Mouse (Mus musculus): ENCODE measurements around the gene Rpl18. TPM values are rescaled to one million over a fixed set of nuclear protein-coding genes. Genes with fewer than 3 reads are reported as not detected.
A peak's percentile ranks its signal among the peaks of the same experiment; 100 is the strongest.

Rpl18 gene
- polyA plus RNA-seq, 1 experiment: 3,224 TPM

DNA sequence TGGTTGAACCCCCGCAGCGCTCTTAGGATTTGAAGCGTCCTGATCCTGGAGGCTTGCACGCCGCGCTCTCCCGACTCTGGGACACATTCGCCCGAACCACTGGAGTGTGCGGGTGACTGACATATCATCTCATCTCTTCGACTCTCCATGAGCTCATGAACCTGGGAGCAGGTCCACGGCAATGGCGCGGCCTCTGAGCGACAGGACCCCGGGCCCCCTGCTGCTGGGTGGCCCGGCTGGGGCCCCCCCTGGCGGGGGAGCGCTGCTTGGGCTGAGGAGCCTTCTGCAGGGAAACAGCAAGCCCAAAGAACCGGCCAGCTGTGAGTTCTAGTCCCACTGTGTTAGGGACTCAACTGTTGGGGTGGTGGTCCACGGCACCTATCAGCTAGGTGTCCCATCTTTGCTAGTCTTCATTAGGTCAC lies 9.8 kb upstream of the Rpl18 start:
- Histone ChIP-seq H3K4me2 (ENCODE audit: low read depth) (peak overlapping the region; percentile 73), H3K36me3 (ENCODE audit: control insufficient read depth, insufficient read depth) (no peaks in the 10 kb centered on the region), H3ac (ENCODE audit: control insufficient read depth, insufficient read length) (peak overlapping the region; percentile 73), H3K79me2 (ENCODE audit: control insufficient read depth, insufficient read depth) (no peaks in the 10 kb centered on the region), H3K27me3 (ENCODE audit: control insufficient read depth, insufficient read depth, insufficient read length) (peaks cover 2% of the 10 kb centered on the region), H3K4me3 (peak overlapping the region; percentile 51)
- peak; percentile 9 for TF ChIP-seq POLR2A (IDR thresholded peaks at IDR 0.05; ENCODE audit: insufficient read length, low read depth)
- no peak for TF ChIP-seq MYOG (IDR thresholded peaks at IDR 0.05; ENCODE audit: control insufficient read depth in 1 of 3, insufficient read depth in 1 of 3, insufficient read length in 2 of 3, low read depth in 2 of 3)

- TF ChIP-seq MYOG (IDR thresholded peaks at IDR 0.05; ENCODE audit: control insufficient read depth in 1 of 3, insufficient read depth in 1 of 3, insufficient read length in 2 of 3, low read depth in 2 of 3) (no peak), MYOD1 (IDR thresholded peaks at IDR 0.05; ENCODE audit: control insufficient read depth in 1 of 3, insufficient read length in 2 of 3, low read depth in 2 of 3) (no peak), TCF3 (IDR thresholded peaks at IDR 0.05; ENCODE audit: insufficient read length, low read depth) (no peak), REST (IDR thresholded peaks at IDR 0.05; ENCODE audit: insufficient read depth, insufficient read length) (no peak), CEBPB (IDR thresholded peaks at IDR 0.05; ENCODE audit: insufficient read depth, poor library complexity, severe bottlenecking) (no peak), TCF12 (IDR thresholded peaks at IDR 0.05; ENCODE audit: insufficient read depth, poor library complexity, severe bottlenecking) (no peak), E2F4 (IDR thresholded peaks at IDR 0.05; ENCODE audit: insufficient read depth) (no peak), POLR2A (IDR thresholded peaks at IDR 0.05; ENCODE audit: insufficient read length, low read depth) (peak; percentile 35), SRF (IDR thresholded peaks at IDR 0.05; ENCODE audit: control insufficient read depth, insufficient read length, low read depth) (no peak), MAX (IDR thresholded peaks at IDR 0.05; ENCODE audit: low read depth) (no peak), USF1 (IDR thresholded peaks at IDR 0.05; ENCODE audit: low read depth) (no peak), POLR2AphosphoS2 (IDR thresholded peaks at IDR 0.05; ENCODE audit: insufficient read length, low read depth) (peak; percentile 48)
- peak overlapping the region; percentile 73 for H3ac ChIP-seq (ENCODE audit: control insufficient read depth, insufficient read length)
- peak overlapping the region; percentile 51 for H3K4me3 ChIP-seq
- no peaks in the 10 kb centered on the region for H3K36me3 ChIP-seq (ENCODE audit: control insufficient read depth, insufficient read depth)
- H3K27me3 ChIP-seq (ENCODE audit: control insufficient read depth, insufficient read depth, insufficient read length): no peaks in the 10 kb centered on the region
- peak overlapping the region; percentile 73 for H3K4me2 ChIP-seq (ENCODE audit: low read depth)
- no peaks in the 10 kb centered on the region for H3K79me2 ChIP-seq (ENCODE audit: control insufficient read depth, insufficient read depth)
Measured at GRCm38 (mm10) chr7:45705873-45706281, 9.4 kb upstream of the Rpl18 start.

DNA sequence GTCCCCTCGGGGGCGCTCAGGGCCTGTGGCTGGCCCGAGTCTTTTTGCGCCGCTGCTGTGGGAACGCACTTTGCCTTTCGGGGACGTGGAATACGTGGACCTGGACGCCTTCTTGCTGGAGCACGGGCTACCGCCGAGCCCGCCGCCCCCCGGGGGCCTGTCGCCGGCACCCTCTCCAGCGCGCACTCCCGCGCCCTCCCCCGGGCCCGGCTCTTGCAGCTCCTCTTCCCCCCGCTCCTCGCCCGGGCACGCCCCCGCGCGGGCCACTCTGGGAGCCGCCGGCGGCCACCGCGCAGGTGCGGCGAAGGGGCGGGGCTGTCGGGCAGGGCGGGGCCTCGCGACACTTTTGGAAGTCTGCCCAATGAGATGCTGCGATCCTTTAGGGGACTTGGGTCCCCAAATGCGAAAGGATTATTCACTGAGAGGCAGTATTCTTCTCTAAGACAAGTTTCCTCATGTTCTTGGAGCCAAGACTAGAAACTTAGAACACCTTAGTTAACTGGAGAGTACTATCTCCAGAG lies 8.5 kb upstream of the Rpl18 start:
- TF ChIP-seq REST (IDR thresholded peaks at IDR 0.05; ENCODE audit: insufficient read depth, insufficient read length) (no peak), POLR2A (IDR thresholded peaks at IDR 0.05; ENCODE audit: insufficient read length, low read depth) (peak; percentile 79), CEBPB (IDR thresholded peaks at IDR 0.05; ENCODE audit: insufficient read depth, poor library complexity, severe bottlenecking) (no peak), E2F4 (IDR thresholded peaks at IDR 0.05; ENCODE audit: insufficient read depth) (no peak), MYOG (IDR thresholded peaks at IDR 0.05; ENCODE audit: control insufficient read depth in 1 of 3, insufficient read depth in 1 of 3, insufficient read length in 2 of 3, low read depth in 2 of 3) (peak in 1 of 3 experiments; percentile 11), MAX (IDR thresholded peaks at IDR 0.05; ENCODE audit: low read depth) (no peak), TCF12 (IDR thresholded peaks at IDR 0.05; ENCODE audit: insufficient read depth, poor library complexity, severe bottlenecking) (no peak), SRF (IDR thresholded peaks at IDR 0.05; ENCODE audit: control insufficient read depth, insufficient read length, low read depth) (no peak), MYOD1 (IDR thresholded peaks at IDR 0.05; ENCODE audit: control insufficient read depth in 1 of 3, insufficient read length in 2 of 3, low read depth in 2 of 3) (peak in 1 of 3 experiments; percentile 27), USF1 (IDR thresholded peaks at IDR 0.05; ENCODE audit: low read depth) (no peak), POLR2AphosphoS2 (IDR thresholded peaks at IDR 0.05; ENCODE audit: insufficient read length, low read depth) (peak; percentile 82), TCF3 (IDR thresholded peaks at IDR 0.05; ENCODE audit: insufficient read length, low read depth) (no peak)
- no peaks in the 10 kb centered on the region for H3K79me2 ChIP-seq (ENCODE audit: control insufficient read depth, insufficient read depth)
- no peaks in the 10 kb centered on the region for H3K36me3 ChIP-seq (ENCODE audit: control insufficient read depth, insufficient read depth)
- H3K4me3 ChIP-seq: peak overlapping the region; percentile 51
- H3ac ChIP-seq (ENCODE audit: control insufficient read depth, insufficient read length): peak overlapping the region; percentile 73
- H3K27me3 ChIP-seq (ENCODE audit: control insufficient read depth, insufficient read depth, insufficient read length): no peaks in the 10 kb centered on the region
- peak overlapping the region; percentile 73 for H3K4me2 ChIP-seq (ENCODE audit: low read depth)

DNA sequence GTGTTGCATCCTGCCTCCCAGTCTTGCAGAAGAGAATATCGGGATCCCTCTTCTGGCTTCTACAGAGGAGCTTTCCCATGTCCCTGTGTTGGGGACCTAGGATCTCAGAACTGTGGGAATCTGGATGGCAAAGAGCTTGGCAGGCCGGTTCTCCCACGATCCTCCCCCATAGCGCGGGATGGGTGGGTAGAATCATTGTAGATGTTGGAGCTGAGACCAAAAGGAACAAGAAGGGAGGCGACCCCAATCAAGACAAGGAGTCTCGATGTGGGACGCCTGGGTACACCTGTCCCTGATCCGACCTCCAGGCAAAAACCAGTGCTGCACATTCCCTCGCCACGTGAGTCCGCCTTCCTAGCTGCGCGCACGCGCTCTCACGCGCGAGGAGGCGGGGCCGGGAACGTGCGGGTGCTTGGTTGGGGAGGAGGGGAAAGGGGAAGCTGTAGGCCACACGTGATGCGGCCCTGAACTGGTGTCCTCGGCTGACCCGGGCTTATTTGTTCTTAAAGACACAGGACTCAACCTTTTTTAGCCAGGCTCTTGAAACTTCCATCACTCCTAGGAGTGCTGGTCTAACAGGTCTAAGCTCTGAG lies 7.8 kb upstream of the Rpl18 start:
- H3K4me2 ChIP-seq (ENCODE audit: low read depth): peak overlapping the region; percentile 73
- peak overlapping the region; percentile 51 for H3K4me3 ChIP-seq
- peak overlapping the region; percentile 73 for H3ac ChIP-seq (ENCODE audit: control insufficient read depth, insufficient read length)
- H3K36me3 ChIP-seq (ENCODE audit: control insufficient read depth, insufficient read depth): no peaks in the 10 kb centered on the region
- TF ChIP-seq MYOD1 (IDR thresholded peaks at IDR 0.05; ENCODE audit: control insufficient read depth in 1 of 3, insufficient read length in 2 of 3, low read depth in 2 of 3) (peak in 2 of 3 experiments; percentile 21 to 27), USF1 (IDR thresholded peaks at IDR 0.05; ENCODE audit: low read depth) (peak; percentile 82), POLR2AphosphoS2 (IDR thresholded peaks at IDR 0.05; ENCODE audit: insufficient read length, low read depth) (peak; percentile 92), POLR2A (IDR thresholded peaks at IDR 0.05; ENCODE audit: insufficient read length, low read depth) (peak; percentile 54), CEBPB (IDR thresholded peaks at IDR 0.05; ENCODE audit: insufficient read depth, poor library complexity, severe bottlenecking) (no peak), TCF3 (IDR thresholded peaks at IDR 0.05; ENCODE audit: insufficient read length, low read depth) (no peak)
- no peaks in the 10 kb centered on the region for H3K27me3 ChIP-seq (ENCODE audit: control insufficient read depth, insufficient read depth, insufficient read length)
- no peaks in the 10 kb centered on the region for H3K79me2 ChIP-seq (ENCODE audit: control insufficient read depth, insufficient read depth)

GRCm38 (mm10) chr7:45708221-45708761 lies 7.0 kb upstream of the Rpl18 start:
- H3K79me2 ChIP-seq (ENCODE audit: control insufficient read depth, insufficient read depth): no peaks in the 10 kb centered on the region
- H3K36me3 ChIP-seq (ENCODE audit: control insufficient read depth, insufficient read depth): no peaks in the 10 kb centered on the region
- no peak overlapping the region for H3ac ChIP-seq (ENCODE audit: control insufficient read depth, insufficient read length)
- peak overlapping the region; percentile 51 for H3K4me3 ChIP-seq
- peak overlapping the region; percentile 73 for H3K4me2 ChIP-seq (ENCODE audit: low read depth)
- H3K27me3 ChIP-seq (ENCODE audit: control insufficient read depth, insufficient read depth, insufficient read length): no peaks in the 10 kb centered on the region
- TF ChIP-seq POLR2AphosphoS2 (IDR thresholded peaks at IDR 0.05; ENCODE audit: insufficient read length, low read depth) (peak; percentile 84), MAX (IDR thresholded peaks at IDR 0.05; ENCODE audit: low read depth) (no peak), E2F4 (IDR thresholded peaks at IDR 0.05; ENCODE audit: insufficient read depth) (no peak)
